Mouse (Mus musculus): Measurements from ENCODE around the gene Pgpep1. TPM values are rescaled to one million over a fixed set of nuclear protein-coding genes. Genes with fewer than 3 reads are reported as not detected.

Gene Pgpep1
- total RNA-seq, 4 experiments from 2014 or later = 11.2 to 17.0 (median 13.4) TPM

DNA sequence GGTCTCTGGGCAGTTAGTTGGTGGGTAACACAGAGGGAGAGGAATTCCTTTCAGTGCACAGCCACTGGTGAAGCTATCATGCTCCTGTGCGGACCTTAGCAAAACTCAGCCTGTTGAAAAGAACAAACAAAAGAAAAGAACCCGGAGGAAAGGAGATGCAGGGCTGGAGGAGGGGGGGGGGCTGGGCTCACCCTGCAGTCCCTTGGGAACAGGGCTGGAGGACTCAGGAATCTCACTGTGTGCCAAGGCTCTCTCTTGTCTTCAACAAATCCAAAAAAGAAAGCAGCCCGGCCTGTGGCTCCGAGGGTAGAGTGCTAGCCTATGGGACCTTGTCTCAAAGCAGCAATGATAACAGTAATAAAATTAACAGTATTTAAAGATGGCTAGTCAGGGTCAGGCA is 3.5 kb upstream of the Pgpep1 start:
- DNase-seq (ENCODE audit: low spot score in 2 of 2) = no peak

DNA sequence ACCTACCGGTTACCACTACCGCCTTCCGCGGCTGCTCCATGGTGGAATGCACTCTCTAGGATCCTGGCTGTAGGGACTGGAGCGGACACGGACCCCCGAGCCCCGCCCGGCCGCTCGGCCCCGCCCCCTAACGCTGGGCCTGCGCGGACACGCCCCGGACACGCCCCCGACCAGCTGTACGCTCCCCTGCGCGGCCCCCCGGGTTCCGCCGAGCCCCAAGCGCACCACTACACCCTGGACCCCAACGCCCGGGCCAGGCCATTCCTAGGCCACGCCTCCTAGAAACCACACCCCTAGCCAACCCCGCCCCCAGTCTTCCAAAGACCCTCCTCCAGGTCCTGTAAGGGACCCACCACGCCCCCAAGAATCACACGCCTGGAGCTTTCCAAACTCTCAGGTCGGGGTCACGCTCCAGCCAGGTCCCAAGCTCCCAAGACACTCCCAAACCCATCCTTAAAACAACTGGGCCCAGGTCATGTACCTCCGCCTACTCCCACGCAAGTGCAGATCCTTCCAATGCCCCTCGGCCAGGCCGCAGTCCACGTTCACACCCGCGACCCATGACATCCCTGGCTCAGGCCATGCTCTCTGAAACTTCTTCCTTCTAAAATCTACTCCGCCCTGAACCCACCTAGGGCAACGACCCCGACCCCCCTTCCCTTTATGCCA is 450 bp downstream of the Pgpep1 start:
- DNase-seq (ENCODE audit: low spot score in 2 of 2) = peak; percentile 44 to 74

DNA sequence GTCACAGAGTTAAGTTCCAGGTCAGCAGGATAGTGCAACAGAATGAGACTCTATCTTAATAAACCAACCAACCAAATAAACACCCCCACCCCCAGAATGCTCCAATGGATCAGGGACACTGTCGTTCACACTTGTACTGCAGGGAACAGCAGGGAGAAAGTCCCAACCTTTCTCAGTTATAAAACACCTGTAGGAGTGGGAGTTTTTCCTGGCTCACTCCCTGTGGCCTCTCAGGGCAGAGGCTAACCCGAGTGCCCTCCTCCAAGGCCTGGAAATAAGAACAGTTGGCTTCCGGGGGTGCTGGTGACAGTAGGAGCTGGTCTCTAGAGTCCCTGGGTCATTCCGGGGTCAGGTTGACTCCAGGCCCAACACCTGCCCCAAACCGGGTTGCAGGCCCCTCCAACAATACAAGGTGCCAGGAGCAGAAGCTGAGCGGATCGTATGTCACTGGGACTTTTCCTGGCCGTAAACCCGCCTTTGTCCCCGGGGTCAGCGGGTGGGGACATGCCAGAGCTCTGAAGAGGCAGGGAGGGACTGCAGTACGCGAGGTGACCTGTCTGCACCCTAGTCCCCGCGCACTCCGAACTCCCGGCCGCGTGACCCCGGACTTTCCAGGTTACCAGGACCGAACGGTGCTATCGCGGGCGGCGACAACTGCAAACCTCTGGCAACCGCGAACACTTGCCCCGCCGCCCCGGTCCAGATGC is 1.1 kb downstream of the Pgpep1 start:
- no peak for DNase-seq (ENCODE audit: low spot score in 2 of 2)

DNA sequence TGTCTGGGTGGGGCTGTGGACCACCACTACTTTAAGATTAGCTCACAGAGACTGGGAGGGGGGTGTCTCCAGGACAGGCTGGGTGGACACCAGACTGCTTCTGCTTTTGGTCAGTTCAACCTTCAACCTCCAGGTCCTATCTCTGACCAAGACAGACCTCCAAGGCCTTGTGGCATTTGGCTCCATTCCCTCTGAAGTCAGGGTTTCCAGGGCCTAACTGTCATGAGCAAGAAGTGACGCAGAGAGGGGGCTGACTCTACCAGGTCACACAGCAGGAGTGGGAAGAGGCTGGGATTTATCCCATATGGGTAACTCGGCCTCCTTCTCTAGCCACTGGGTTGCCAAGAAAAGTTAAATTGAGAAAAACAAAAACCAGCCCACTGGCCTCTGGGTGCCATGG is 2.4 kb downstream of the Pgpep1 start:
- no peak for DNase-seq (ENCODE audit: low spot score in 2 of 2)

DNA sequence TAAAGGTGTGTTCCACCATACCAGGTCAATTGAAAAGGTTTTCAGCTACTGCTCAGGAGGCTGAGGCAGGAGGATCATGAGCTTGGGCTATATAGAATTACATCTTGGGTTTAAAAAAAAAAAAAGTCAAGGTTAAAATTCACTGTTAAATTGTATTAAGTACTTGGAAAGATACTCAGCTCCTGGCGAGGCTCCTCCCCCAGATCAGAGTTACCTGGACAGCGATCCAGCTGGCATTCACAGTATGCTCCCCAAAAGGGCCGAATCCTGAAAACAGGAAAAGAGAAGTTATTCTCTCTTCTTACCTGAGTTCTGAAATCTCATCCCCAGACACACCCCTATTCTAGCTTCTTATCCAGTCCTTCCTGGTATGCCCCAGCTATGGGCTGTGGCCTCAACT is 3.0 kb downstream of the Pgpep1 start:
- no peak for DNase-seq (ENCODE audit: low spot score in 2 of 2)

DNA sequence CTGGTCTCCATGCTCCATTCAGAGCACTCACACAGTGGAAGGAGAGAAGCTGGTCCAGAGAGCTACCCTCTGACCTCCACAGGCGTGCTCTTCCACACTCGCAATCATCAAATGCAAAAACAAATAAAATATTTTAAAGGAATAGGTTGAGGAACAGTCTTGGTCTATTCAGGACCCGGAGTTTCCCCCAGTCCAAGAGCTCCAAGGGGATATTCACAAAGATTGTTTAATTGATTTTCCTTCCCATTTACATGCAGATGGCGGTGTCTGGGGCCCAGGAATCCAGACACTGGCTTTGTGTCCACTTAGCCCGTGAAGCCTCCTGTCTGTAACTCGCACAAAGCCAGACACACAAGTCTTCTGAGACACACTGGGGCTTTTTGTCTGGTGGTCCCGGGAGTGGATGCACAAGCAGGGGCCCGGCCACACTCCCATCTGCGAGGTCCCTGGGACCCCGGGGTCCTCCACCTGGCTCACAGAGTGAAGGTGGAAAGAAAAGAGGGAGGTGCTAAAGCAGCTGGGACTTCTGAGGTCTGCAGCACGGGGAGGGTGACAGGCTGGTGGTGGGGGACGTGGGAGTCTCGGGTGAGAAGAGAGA is 3.9 kb downstream of the Pgpep1 start:
- DNase-seq (ENCODE audit: low spot score in 2 of 2) = no peak

DNA sequence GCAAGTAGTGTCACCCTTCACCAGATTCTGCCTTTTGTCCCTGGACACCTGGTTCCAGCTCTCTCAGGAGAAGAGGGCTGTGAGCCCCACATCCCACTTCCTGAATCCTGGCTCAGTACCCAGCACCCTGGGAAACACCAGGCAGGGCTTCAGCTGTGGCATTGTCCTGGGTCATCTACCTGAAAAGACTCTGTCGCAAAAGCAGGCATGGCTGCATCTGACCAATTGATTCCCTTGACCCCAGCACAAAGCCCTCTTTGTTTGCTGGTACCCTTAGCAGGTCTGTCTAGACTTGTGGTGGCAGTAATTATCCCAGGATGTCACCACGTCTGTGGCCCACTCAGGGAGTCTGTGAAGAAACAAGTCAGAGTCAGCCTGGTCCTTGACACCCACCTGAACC is 4.7 kb downstream of the Pgpep1 start:
- no peak for DNase-seq (ENCODE audit: low spot score in 2 of 2)

DNA sequence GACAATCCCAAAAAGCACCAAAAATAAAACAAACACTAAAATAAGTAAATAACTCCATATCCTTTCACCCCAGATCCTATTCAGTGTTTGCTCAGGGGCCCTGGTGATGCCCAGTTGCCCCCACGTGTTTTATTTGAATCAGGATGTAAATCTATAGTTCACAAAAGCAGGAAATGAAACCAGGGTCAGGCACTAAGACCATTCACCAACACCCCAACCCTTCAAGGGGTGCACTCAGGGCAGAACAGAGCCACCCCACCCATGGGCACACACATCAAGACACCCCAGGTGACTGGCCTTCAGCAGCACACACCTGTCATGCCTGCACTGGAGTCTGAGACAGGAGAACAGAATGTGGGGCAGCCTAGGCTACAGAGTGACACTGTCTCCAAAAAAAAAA is 6.1 kb downstream of the Pgpep1 start:
- no peak for DNase-seq (ENCODE audit: low spot score in 2 of 2)

DNA sequence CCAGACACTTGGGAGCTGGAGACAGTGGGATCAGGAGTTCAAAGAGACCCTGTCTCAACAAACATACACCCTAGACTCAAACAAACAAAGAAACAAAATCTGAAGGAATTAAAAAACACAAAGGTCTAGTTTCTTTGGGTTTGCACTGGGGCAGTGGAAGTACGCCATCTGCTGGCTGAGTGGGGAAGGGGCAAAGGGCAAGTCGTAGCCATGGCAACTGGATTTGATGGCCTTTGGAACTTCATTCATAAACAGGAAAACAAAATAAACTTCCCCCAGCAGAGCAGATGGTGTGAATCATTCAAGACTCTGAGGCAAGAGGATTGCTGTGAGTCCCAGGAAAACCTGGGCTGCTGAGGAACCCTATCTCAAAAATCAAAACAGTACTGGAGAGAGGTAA is 7.0 kb downstream of the Pgpep1 start:
- DNase-seq (ENCODE audit: low spot score in 2 of 2) = no peak

DNA sequence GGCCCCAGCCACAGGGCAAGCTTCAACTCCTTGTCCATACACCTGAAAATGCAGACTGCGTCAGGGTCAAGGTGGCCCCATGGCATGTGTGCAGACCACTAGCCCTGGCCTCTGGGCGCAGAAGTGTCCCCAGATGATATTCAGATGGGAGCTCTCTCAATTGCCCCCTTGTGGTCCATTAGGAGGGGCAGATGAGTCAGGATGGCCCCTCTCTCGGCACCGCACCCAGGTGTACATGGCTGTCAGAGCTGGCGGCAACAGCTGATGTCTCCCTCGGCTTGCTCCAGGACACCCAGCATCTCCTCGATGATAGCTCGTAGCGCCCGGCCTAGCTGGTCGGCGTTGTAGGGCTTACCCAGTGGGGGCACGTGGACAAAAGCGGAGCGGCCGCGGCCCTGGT is 9.8 kb downstream of the Pgpep1 start:
- DNase-seq (ENCODE audit: low spot score in 2 of 2) = no peak

DNA sequence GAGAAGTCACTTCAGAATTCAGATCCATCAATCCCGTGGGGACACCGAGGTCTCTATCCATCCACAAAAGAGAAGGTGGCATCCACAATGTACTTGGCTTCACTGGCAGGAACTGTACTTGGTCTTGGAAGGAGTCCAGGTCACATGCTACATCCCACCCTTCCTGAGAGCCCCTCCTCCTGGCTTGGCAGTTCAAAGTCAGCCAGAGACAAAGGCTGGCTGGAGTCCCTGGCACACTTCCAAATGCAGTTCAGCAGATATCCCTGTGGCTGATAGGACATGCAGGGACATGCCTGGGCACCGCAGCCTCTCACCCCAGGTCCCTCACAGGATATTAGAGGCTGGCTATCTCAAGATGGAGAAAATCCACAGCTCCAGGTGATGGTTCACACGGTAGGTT is 10.9 kb downstream of the Pgpep1 start:
- DNase-seq (ENCODE audit: low spot score in 2 of 2) = no peak

DNA sequence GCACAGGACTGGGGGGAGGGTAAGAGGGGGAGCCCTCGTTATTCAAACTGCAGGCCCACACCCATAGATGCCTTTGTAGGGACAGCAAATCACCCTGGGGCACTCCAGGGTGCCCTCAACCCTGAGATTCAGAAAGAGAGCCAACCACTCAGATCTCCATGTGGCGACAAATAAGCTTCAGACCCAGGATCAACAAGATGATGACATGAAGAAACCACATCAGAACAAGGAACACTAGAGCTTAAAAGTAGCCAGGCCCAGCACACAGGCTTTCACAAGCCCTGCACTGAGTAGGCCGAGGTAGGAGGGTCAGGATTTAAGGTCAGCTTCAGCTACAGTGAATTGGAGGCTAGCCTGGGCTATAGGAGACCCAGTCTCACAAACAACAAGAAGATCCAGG is 11.3 kb downstream of the Pgpep1 start:
- no peak for DNase-seq (ENCODE audit: low spot score in 2 of 2)

DNA sequence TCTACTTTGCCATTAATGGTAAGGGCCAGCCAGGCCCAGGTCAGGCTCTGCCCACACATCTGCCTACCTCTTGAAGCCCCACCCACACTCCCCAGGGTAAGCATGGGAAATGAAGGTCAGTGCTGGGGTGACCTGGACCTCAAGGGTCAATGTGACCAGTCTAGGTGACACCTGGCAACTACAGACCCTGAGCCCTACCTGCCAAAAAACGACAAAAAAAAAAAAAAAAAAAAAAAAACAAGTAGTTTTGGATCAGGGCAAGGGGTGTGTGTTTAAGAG is 12.1 kb downstream of the Pgpep1 start:
- no peak for DNase-seq (ENCODE audit: low spot score in 2 of 2)

DNA sequence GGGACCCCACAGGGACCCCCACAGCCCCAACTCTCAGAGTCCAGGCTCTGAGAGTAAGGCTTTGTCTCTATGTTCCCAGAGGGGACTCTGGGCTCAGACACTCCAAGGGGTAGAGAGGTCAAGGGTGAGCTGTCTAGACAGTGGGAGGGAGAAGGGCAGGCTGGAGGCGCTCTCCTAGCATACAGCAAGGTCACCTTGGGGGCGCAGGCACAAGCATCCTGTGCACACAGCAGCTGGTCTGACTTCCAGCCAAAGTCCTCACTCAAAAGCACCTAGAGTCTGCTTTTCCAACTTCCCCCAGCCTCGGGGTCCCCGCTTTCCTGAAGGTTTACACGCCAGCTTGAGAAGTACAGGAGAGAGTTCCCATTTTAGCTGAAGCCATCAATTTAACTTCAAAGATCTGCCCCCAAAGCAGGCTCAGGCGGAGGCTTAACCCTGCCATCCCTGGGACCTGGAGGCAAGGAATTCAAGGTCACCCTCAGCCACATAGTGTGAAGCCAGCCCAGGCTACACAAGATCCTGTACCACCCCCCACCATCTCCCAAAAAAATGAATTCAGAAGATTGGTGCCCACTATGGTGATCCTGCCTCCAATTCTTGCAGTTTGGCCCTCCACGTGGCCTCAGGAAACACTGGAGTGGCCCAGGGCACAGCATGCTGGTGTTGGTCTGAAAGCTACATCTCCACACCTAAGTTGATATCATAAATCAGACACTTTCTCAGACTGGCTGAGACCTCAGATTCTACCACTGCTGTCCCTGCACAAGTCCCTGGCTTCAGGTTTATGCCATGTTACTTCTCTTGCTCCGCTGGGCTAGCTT is 12.6 kb downstream of the Pgpep1 start:
- no peak for DNase-seq (ENCODE audit: low spot score in 2 of 2)

DNA sequence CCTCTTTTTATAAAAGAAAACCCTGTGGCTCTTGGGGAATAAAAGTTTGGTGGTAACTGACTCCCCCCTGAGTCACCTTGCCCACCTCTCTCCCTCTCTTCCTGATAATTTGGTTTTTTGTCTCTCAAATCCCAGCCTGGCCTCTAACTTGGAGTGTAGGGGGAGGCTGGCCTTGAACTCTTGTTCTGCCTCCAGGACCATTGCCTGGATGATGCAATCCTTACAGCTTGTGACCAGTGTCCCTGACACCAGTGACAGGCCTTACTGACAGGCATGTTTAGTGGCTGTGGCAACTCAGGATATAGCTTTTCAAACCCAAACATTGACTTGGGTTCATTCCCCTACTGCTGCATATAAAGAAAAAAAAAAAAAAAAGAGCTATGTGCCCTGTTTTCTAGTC is 13.4 kb downstream of the Pgpep1 start:
- DNase-seq (ENCODE audit: low spot score in 2 of 2) = no peak

DNA sequence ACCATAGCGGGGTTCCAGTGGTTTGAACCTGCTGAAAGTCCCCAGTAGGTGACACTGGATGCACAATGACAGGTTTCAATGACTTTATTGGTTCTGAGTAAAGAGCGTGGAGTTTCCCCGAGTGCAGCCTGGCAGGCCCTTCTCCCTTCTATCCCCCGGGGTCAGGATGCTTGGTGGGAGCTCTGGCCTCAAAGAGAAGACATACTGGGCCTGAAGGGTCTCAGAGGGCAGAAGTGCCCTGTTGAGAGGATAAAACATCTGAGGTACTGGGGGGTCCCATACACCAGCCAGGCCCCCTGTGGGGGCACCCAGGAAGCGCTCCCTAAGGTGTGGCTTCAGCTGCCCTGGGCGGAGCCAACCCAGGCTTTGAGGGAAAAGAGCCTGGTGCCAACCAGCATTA is 13.8 kb downstream of the Pgpep1 start:
- DNase-seq (ENCODE audit: low spot score in 2 of 2) = no peak

DNA sequence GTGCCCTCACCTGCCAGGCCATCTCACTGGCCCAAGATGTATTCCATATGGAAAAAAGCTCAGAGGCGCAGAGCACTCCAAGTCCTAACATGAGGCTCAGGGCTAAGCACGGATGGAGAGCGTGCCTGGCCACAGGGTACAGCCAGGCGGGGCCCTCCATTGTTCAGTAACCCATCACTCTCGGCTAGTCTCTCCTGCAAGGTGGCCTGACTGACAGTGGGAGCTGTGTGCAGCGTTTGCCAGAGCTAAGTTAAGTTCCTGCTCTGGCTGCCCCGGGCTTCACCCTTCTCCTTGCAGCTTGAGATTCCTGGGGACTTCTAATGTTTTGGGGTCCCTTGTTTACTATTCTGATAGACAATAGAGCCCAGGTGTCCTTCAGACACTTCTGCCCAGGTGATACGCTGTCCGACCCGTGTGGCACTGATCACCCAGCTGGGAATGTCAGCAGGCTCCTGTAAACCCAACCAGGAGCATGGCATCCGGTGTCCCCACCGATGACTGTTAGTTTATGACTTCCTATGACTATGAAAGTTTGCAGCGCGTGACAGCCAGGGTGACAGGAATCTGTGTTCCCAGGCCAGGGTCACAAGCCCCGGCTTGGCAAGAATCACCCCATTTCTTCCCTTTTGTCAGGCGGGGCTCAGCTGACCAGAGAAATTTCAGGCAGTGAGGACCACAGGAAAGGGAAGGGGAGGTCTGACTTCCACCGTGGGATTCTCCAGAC is 14.5 kb downstream of the Pgpep1 start:
- no peak for DNase-seq (ENCODE audit: low spot score in 2 of 2)

DNA sequence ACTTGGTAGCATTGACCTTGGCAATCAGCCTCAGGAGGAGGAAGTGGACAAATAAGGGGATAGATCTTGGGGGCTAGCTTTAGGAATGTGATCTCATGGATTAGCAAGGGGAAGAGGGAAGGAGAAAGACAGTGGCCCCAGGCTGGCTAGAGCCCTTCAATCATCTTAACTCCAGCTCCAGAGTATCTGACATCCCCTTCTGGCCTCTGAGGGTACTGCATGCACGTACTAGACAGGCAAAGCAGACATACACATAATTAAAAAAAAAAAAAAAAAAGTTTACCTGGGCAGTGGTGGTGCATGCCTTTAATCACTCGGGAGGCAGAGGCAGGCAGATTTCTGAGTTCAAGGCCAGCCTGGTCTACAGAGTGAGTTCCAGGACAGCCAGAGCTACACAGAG is 16.1 kb downstream of the Pgpep1 start:
- no peak for DNase-seq (ENCODE audit: low spot score in 2 of 2)

DNA sequence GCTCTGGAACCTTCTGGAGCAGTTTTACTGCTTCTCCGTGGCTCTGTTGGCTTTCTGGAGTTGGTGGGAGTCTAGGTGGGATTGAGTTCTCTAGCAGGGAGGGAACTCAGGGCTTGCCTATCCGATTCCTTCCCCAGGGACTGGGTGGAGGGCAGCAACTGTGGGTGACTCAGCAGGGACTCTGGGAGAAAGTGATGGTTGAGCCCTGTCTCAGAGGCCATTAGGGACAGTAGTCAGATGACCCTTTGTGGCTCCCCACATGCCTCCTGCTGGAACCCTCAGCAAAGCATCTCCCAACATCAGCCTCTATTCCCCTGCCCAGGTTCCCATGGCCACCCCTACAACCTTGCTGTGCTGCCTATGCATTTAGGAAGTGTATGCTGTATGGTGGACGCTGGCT is 17.2 kb downstream of the Pgpep1 start:
- DNase-seq (ENCODE audit: low spot score in 2 of 2) = no peak

DNA sequence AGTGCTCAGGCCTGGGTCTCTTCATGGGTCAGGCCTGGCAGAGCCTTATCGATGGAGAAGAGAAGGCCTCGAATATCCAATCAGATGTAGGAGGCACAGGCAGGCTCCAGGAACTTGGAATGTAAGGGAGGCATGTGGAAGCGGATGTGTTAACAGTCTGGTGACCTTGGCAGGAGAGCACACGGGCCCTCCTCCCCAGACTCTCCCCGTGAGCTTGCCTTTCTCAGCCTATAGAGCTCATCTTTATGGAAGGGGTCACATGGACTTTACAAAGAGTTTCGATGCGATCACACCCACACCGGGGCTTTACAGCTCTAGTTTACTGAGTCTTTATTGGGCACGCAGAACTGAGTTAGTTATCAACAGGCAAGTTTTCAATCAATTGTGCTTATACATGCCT is 21.4 kb downstream of the Pgpep1 start:
- DNase-seq (ENCODE audit: low spot score in 2 of 2) = no peak

DNA sequence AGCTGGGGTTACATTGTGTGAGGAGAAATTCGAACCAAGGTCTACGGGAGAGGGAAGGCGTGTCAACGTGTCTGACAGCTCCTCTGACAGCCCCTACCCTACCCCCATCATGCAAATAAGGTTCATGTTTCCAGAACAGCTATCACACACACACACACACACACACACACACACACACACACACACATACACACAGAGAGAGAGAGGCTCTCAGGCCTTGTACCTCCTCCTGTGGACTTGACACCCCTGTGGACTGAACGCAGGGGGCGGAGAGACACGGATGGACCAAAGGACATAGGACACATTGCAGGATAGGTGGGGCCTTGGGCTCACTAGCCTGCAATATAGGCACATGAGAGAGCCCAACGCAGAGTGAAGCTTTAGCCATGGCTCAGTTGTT is 23.4 kb downstream of the Pgpep1 start:
- DNase-seq (ENCODE audit: low spot score in 2 of 2) = no peak

DNA sequence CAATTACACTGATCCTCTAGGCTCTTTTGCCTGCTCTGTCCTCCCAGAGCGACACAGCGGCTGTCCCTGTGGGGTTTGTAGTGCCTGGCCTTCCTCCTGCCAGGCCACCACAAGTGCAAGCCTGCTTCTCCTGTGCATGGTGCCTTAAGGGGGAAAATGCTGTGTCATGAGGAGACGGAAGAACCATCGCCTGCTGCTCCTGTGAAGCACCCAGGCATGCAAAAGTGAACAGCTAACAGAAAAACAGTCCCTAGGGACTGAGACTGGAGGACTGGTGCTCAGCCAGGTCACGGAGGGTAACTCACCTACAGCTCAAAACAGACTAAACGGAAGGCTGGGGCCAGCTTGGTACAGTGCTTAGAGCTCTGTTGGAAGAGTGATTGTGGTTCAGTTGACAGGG is 24.7 kb downstream of the Pgpep1 start:
- no peak for DNase-seq (ENCODE audit: low spot score in 2 of 2)

Data from left cerebral cortex, adult 8-10 months (tissue).